Mouse (Mus musculus): ENCODE measurements at regions not wholly inside any gene's neighbourhood (a gene's known extent, or its start where the extent isn't known, plus 50 kb on each side); places are given as distances from the start of the nearest gene placed in this dataset.

GRCm38 (mm10) chr9:68402176-68402845, 251.3 kb upstream of the Rora start:
- Histone ChIP-seq H3K9ac (ENCODE audit: low read length) (no peak overlapping the region), H3K27ac (replicated peaks in 1 of 2; ENCODE audit: control insufficient read depth in 1 of 2, insufficient read depth in 1 of 2, low read depth in 2 of 2, low read length in 2 of 2) (no peak overlapping the region), H3K4me2 (ENCODE audit: low read length) (no peak overlapping the region), H3K4me3 (ENCODE audit: control insufficient read depth in 1 of 2, insufficient read depth in 1 of 2, low read depth in 1 of 2, low read length in 2 of 2) (no peak overlapping the region), H3K27me3 (ENCODE audit: control insufficient read depth, insufficient read depth, low read length) (no peaks in the 10 kb centered on the region), H3K4me1 (ENCODE audit: control insufficient read depth in 2 of 2, insufficient read depth in 2 of 2, low read length in 2 of 2) (peaks cover 3 to 10% of the 10 kb centered on the region in 2 experiments; a peak in 3 of 4 replicates), H3K36me3 (ENCODE audit: control insufficient read depth, insufficient read depth, low read length) (no peaks in the 10 kb centered on the region), H3K9me3 (ENCODE audit: control insufficient read depth, low read length) (no peaks in the 10 kb centered on the region)
- 62% methylated on average over 8 of the region's 8 CpGs for WGBS
- ATAC-seq (ENCODE audit: insufficient number of reproducible peaks, insufficient read depth, low FRiP score, low read depth): no peak

GRCm38 (mm10) chr9:68402981-68403380, 250.6 kb upstream of the Rora start:
- no peak overlapping the region for H3K9ac ChIP-seq (ENCODE audit: low read length)
- peaks cover 3 to 10% of the 10 kb centered on the region in 2 experiments; a peak in 3 of 4 replicates for H3K4me1 ChIP-seq (ENCODE audit: control insufficient read depth in 2 of 2, insufficient read depth in 2 of 2, low read length in 2 of 2)

GRCm38 (mm10) chr9:68403516-68403915, 250.1 kb upstream of the Rora start:
- ATAC-seq (ENCODE audit: insufficient number of reproducible peaks, insufficient read depth, low FRiP score, low read depth): no peak
- Histone ChIP-seq H3K4me3 (ENCODE audit: control insufficient read depth in 1 of 2, insufficient read depth in 1 of 2, low read depth in 1 of 2, low read length in 2 of 2) (no peak overlapping the region), H3K27ac (replicated peaks in 1 of 2; ENCODE audit: control insufficient read depth in 1 of 2, insufficient read depth in 1 of 2, low read depth in 2 of 2, low read length in 2 of 2) (no peak overlapping the region), H3K9me3 (ENCODE audit: control insufficient read depth, low read length) (no peaks in the 10 kb centered on the region), H3K36me3 (ENCODE audit: control insufficient read depth, insufficient read depth, low read length) (no peaks in the 10 kb centered on the region), H3K9ac (ENCODE audit: low read length) (no peak overlapping the region), H3K27me3 (ENCODE audit: control insufficient read depth, insufficient read depth, low read length) (no peaks in the 10 kb centered on the region), H3K4me1 (ENCODE audit: control insufficient read depth in 2 of 2, insufficient read depth in 2 of 2, low read length in 2 of 2) (peaks cover 3 to 10% of the 10 kb centered on the region in 2 experiments; a peak in 3 of 4 replicates), H3K4me2 (ENCODE audit: low read length) (no peak overlapping the region)
- 39% methylated on average over 4 of the region's 4 CpGs for WGBS

More at GRCm38 (mm10) chr9:68402981-68403380, 250.6 kb upstream of the Rora start:
- no peaks in the 10 kb centered on the region for H3K36me3 ChIP-seq (ENCODE audit: control insufficient read depth, insufficient read depth, low read length)
- no peak overlapping the region for H3K4me3 ChIP-seq (ENCODE audit: control insufficient read depth in 1 of 2, insufficient read depth in 1 of 2, low read depth in 1 of 2, low read length in 2 of 2)
- no peak overlapping the region for H3K27ac ChIP-seq (replicated peaks in 1 of 2; ENCODE audit: control insufficient read depth in 1 of 2, insufficient read depth in 1 of 2, low read depth in 2 of 2, low read length in 2 of 2)
- no peak overlapping the region for H3K4me2 ChIP-seq (ENCODE audit: low read length)
- no peaks in the 10 kb centered on the region for H3K27me3 ChIP-seq (ENCODE audit: control insufficient read depth, insufficient read depth, low read length)
- ATAC-seq (ENCODE audit: insufficient number of reproducible peaks, insufficient read depth, low FRiP score, low read depth): no peak
- no peaks in the 10 kb centered on the region for H3K9me3 ChIP-seq (ENCODE audit: control insufficient read depth, low read length)
- WGBS: 86% methylated on average over 3 of the region's 3 CpGs

GRCm38 (mm10) chr9:68409786-68410185, 243.8 kb upstream of the Rora start:
- Histone ChIP-seq H3K9ac (ENCODE audit: low read length) (no peak overlapping the region), H3K4me2 (ENCODE audit: low read length) (no peak overlapping the region), H3K27me3 (ENCODE audit: control insufficient read depth, insufficient read depth, low read length) (no peaks in the 10 kb centered on the region), H3K4me3 (ENCODE audit: control insufficient read depth in 1 of 2, insufficient read depth in 1 of 2, low read depth in 1 of 2, low read length in 2 of 2) (no peak overlapping the region), H3K36me3 (ENCODE audit: control insufficient read depth, insufficient read depth, low read length) (no peaks in the 10 kb centered on the region), H3K27ac (replicated peaks in 1 of 2; ENCODE audit: control insufficient read depth in 1 of 2, insufficient read depth in 1 of 2, low read depth in 2 of 2, low read length in 2 of 2) (no peak overlapping the region), H3K9me3 (ENCODE audit: control insufficient read depth, low read length) (no peaks in the 10 kb centered on the region), H3K4me1 (ENCODE audit: control insufficient read depth in 2 of 2, insufficient read depth in 2 of 2, low read length in 2 of 2) (no peaks in the 10 kb centered on the region)
- ATAC-seq (ENCODE audit: insufficient number of reproducible peaks, insufficient read depth, low FRiP score, low read depth): no peak
- WGBS: 73% methylated on average over 3 of the region's 3 CpGs

GRCm38 (mm10) chr9:68426286-68426685, 227.3 kb upstream of the Rora start:
- no peak for ATAC-seq (ENCODE audit: insufficient number of reproducible peaks, insufficient read depth, low FRiP score, low read depth)
- H3K9me3 ChIP-seq (ENCODE audit: control insufficient read depth, low read length): no peaks in the 10 kb centered on the region
- no peaks in the 10 kb centered on the region for H3K36me3 ChIP-seq (ENCODE audit: control insufficient read depth, insufficient read depth, low read length)
- no peak overlapping the region for H3K4me2 ChIP-seq (ENCODE audit: low read length)
- no peak overlapping the region for H3K9ac ChIP-seq (ENCODE audit: low read length)
- no peaks in the 10 kb centered on the region for H3K4me1 ChIP-seq (ENCODE audit: control insufficient read depth in 2 of 2, insufficient read depth in 2 of 2, low read length in 2 of 2)
- H3K4me3 ChIP-seq (ENCODE audit: control insufficient read depth in 1 of 2, insufficient read depth in 1 of 2, low read depth in 1 of 2, low read length in 2 of 2): no peak overlapping the region
- H3K27me3 ChIP-seq (ENCODE audit: control insufficient read depth, insufficient read depth, low read length): no peaks in the 10 kb centered on the region
- no peak overlapping the region for H3K27ac ChIP-seq (replicated peaks in 1 of 2; ENCODE audit: control insufficient read depth in 1 of 2, insufficient read depth in 1 of 2, low read depth in 2 of 2, low read length in 2 of 2)
- WGBS: 59% methylated on average over 2 of the region's 2 CpGs

GRCm38 (mm10) chr9:68462755-68463154, 190.8 kb upstream of the Rora start:
- no peak overlapping the region for H3K4me3 ChIP-seq (ENCODE audit: control insufficient read depth in 1 of 2, insufficient read depth in 1 of 2, low read depth in 1 of 2, low read length in 2 of 2)
- no peak overlapping the region for H3K27ac ChIP-seq (replicated peaks in 1 of 2; ENCODE audit: control insufficient read depth in 1 of 2, insufficient read depth in 1 of 2, low read depth in 2 of 2, low read length in 2 of 2)
- no peaks in the 10 kb centered on the region for H3K9me3 ChIP-seq (ENCODE audit: control insufficient read depth, low read length)
- H3K4me1 ChIP-seq (ENCODE audit: control insufficient read depth in 2 of 2, insufficient read depth in 2 of 2, low read length in 2 of 2): no peaks in the 10 kb centered on the region
- no peak for ATAC-seq (ENCODE audit: insufficient number of reproducible peaks, insufficient read depth, low FRiP score, low read depth)
- H3K9ac ChIP-seq (ENCODE audit: low read length): no peak overlapping the region
- no peaks in the 10 kb centered on the region for H3K27me3 ChIP-seq (ENCODE audit: control insufficient read depth, insufficient read depth, low read length)
- H3K4me2 ChIP-seq (ENCODE audit: low read length): no peak overlapping the region
- no peaks in the 10 kb centered on the region for H3K36me3 ChIP-seq (ENCODE audit: control insufficient read depth, insufficient read depth, low read length)
- WGBS: 88% methylated on average over 5 of the region's 5 CpGs

- Histone ChIP-seq H3K36me3 (ENCODE audit: control insufficient read depth, insufficient read depth, low read length) (no peaks in the 10 kb centered on the region), H3K27me3 (ENCODE audit: control insufficient read depth, insufficient read depth, low read length) (no peaks in the 10 kb centered on the region), H3K27ac (replicated peaks in 1 of 2; ENCODE audit: control insufficient read depth in 1 of 2, insufficient read depth in 1 of 2, low read depth in 2 of 2, low read length in 2 of 2) (no peak overlapping the region), H3K4me1 (ENCODE audit: control insufficient read depth in 2 of 2, insufficient read depth in 2 of 2, low read length in 2 of 2) (no peaks in the 10 kb centered on the region), H3K4me3 (ENCODE audit: control insufficient read depth in 1 of 2, insufficient read depth in 1 of 2, low read depth in 1 of 2, low read length in 2 of 2) (no peak overlapping the region), H3K9ac (ENCODE audit: low read length) (no peak overlapping the region), H3K4me2 (ENCODE audit: low read length) (no peak overlapping the region), H3K9me3 (ENCODE audit: control insufficient read depth, low read length) (no peaks in the 10 kb centered on the region)
- ATAC-seq (ENCODE audit: insufficient number of reproducible peaks, insufficient read depth, low FRiP score, low read depth): no peak
- WGBS: 68% methylated on average over 4 of the region's 4 CpGs
Measured at GRCm38 (mm10) chr9:68463637-68464304, 189.8 kb upstream of the Rora start.

Data from heart, embryonic 14.5 days (tissue).